ENCODE assay signal across 17 mouse cellular contexts in genomic region chr9:77428748-77429140, GRCm38 (mm10).
DNase-seq lines count a peak whose midpoint lies in the region; ATAC-seq and TF ChIP-seq lines count a peak whose summit lies in the region.
"Had no signal": no experiment of that assay in that cellular context is flagged by ENCODE, and none has a peak within 500 bp of the region (broad histone marks: within the 10 kb centered on the region; RNA-seq: fewer than 3 reads in every experiment).

No protein-coding gene starts in this region.

- DNase-seq in gastrocnemius, adult 2 months, result no peak
- DNase-seq in gastrocnemius, postnatal 10 days, result no peak
- no peak for DNase-seq in heart, postnatal 0 days (ENCODE audit: low spot score)
- DNase-seq in heart, postnatal 36 days, result no peak
- DNase-seq in CH12.LX (ENCODE audit: extremely low read depth), result no peak
- DNase-seq in midbrain, postnatal 0 days (ENCODE audit: low spot score), result no peak
- no peak for DNase-seq in left cerebral cortex, postnatal 10 days (ENCODE audit: extremely low spot score in 1 of 2, low spot score in 2 of 2)
- DNase-seq: adrenal gland, postnatal 36 days; cerebellum, adult 9-10 months; embryo, embryonic 11 days; gastrocnemius, postnatal 36 days; right cerebral cortex, adult 18-20 months; thymus, postnatal 14 days had no signal

- H3K4me2 ChIP-seq in heart, postnatal 0 days (ENCODE audit: low read depth, low read length), result no peak overlapping the region
- H3K4me2 ChIP-seq in CH12.LX (ENCODE audit: insufficient read depth, low read depth, poor library complexity, severe bottlenecking), result peak overlapping the region; percentile 4; the same call in 1 of the 2 replicates
- H3K4me2 ChIP-seq in limb, embryonic 13.5 days (replicated peaks), result no peak overlapping the region
- H3K4me2 ChIP-seq in midbrain, postnatal 0 days (ENCODE audit: low read depth, low read length, poor library complexity, severe bottlenecking), result no peak overlapping the region

- peaks cover 22% of the 10 kb centered on the region for H3K4me1 ChIP-seq in heart, postnatal 0 days (ENCODE audit: control insufficient read depth, insufficient read depth)
- peaks cover 43 to 81% of the 10 kb centered on the region in 2 experiments for H3K4me1 ChIP-seq in CH12.LX (ENCODE audit: control insufficient read depth in 1 of 2, insufficient read depth in 2 of 2)
- peaks cover 47% of the 10 kb centered on the region for H3K4me1 ChIP-seq in limb, embryonic 13.5 days
- peaks cover 5% of the 10 kb centered on the region; the same call in 1 of the 2 replicates for H3K4me1 ChIP-seq in midbrain, postnatal 0 days (ENCODE audit: insufficient read depth, low read length)

- no peak for ATAC-seq in heart, postnatal 0 days (ENCODE audit: insufficient read depth, low read depth)
- no peak for ATAC-seq in limb, embryonic 13.5 days (ENCODE audit: low FRiP score, low read depth)
- ATAC-seq in midbrain, postnatal 0 days (ENCODE audit: low FRiP score), result no peak
- ATAC-seq: hindbrain, embryonic 16.5 days had no signal

- peaks cover 17% of the 10 kb centered on the region for H3K36me3 ChIP-seq in heart, postnatal 0 days (replicated peaks; ENCODE audit: control insufficient read depth, insufficient read depth, low read length)
- peaks cover 6 to 11% of the 10 kb centered on the region in 2 experiments for H3K36me3 ChIP-seq in CH12.LX (replicated peaks in 1 of 2; ENCODE audit: control insufficient read depth in 1 of 2, insufficient read depth in 1 of 2, low read length in 1 of 2)
- peaks cover 19% of the 10 kb centered on the region for H3K36me3 ChIP-seq in limb, embryonic 13.5 days
- no peaks in the 10 kb centered on the region for H3K36me3 ChIP-seq in midbrain, postnatal 0 days (ENCODE audit: insufficient read depth, low read length)

- H3K9ac ChIP-seq in heart, postnatal 0 days (replicated peaks; ENCODE audit: low read depth, low read length), result no peak overlapping the region
- H3K9ac ChIP-seq in CH12.LX (ENCODE audit: insufficient read depth, low read depth), result peak overlapping the region; percentile 4
- no peak overlapping the region for H3K9ac ChIP-seq in limb, embryonic 13.5 days
- H3K9ac ChIP-seq in midbrain, postnatal 0 days (replicated peaks; ENCODE audit: low read length, poor library complexity, severe bottlenecking), result no peak overlapping the region

- peak overlapping the region; percentile 85 for H3K27ac ChIP-seq in gastrocnemius, adult 2 months
- H3K27ac ChIP-seq in heart, postnatal 0 days (ENCODE audit: low read depth), result peak overlapping the region; percentile 81
- peak overlapping the region; percentile 79 for H3K27ac ChIP-seq in CH12.LX (ENCODE audit: insufficient read depth, low read depth)
- H3K27ac ChIP-seq in limb, embryonic 13.5 days, result peak overlapping the region; percentile 61; the same call in 1 of the 2 replicates
- no peak overlapping the region for H3K27ac ChIP-seq in midbrain, postnatal 0 days (ENCODE audit: low read depth, low read length)
- H3K27ac ChIP-seq: layer of hippocampus, adult 2 months; left cerebral cortex, adult 2 months had no signal

- TF ChIP-seq EP300 in heart, postnatal 0 days (IDR thresholded peaks at IDR 0.05; ENCODE audit: low read depth), result no peak
- TF ChIP-seq EP300 in CH12.LX (IDR thresholded peaks at IDR 0.05; ENCODE audit: low read length), result no peak

- in situ Hi-C loops in CH12.LX (cut with MboI; ENCODE audit: low pct_ligation_motif_present, low pct_unique_long_range_greater_than_20kb, low sequenced_read_pairs), result no loop called here

- no peak for TF ChIP-seq POLR2A in CH12.LX (IDR thresholded peaks at IDR 0.05; ENCODE audit: low read depth, low read length)

- no peaks in the 10 kb centered on the region for H3K27me3 ChIP-seq in heart, postnatal 0 days (ENCODE audit: control insufficient read depth, insufficient read depth, low read length)
- no peaks in the 10 kb centered on the region for H3K27me3 ChIP-seq in CH12.LX (replicated peaks)
- no peaks in the 10 kb centered on the region for H3K27me3 ChIP-seq in limb, embryonic 13.5 days
- H3K27me3 ChIP-seq in midbrain, postnatal 0 days (ENCODE audit: insufficient read depth, low read length), result no peaks in the 10 kb centered on the region

- peak overlapping the region; percentile 61 for H3K4me3 ChIP-seq in gastrocnemius, adult 2 months
- H3K4me3 ChIP-seq in heart, postnatal 0 days (ENCODE audit: low read depth, low read length), result no peak overlapping the region
- H3K4me3 ChIP-seq in CH12.LX (replicated peaks in 1 of 3; ENCODE audit: low read depth in 2 of 3, low read length in 2 of 3, poor library complexity in 1 of 3), result no peak overlapping the region
- no peak overlapping the region for H3K4me3 ChIP-seq in limb, embryonic 13.5 days
- no peak overlapping the region for H3K4me3 ChIP-seq in midbrain, postnatal 0 days (ENCODE audit: low read depth, low read length)
- H3K4me3 ChIP-seq: layer of hippocampus, adult 2 months; left cerebral cortex, adult 2 months had no signal

- TF ChIP-seq CTCF in gastrocnemius, adult 2 months (IDR thresholded peaks at IDR 0.05), result no peak
- TF ChIP-seq CTCF in heart, postnatal 0 days (IDR thresholded peaks at IDR 0.05; ENCODE audit: low read depth), result no peak
- no peak for TF ChIP-seq CTCF in CH12.LX (conservative IDR thresholded peaks at IDR 0.05 in 1 of 2, IDR thresholded peaks at IDR 0.05 in 1 of 2; ENCODE audit: low read depth in 2 of 2, low read length in 2 of 2)
- no peak for TF ChIP-seq CTCF in midbrain, postnatal 0 days (IDR thresholded peaks at IDR 0.05)

- dilution Hi-C loops in CH12.LX (cut with MboI; ENCODE audit: extremely low pct_ligation_motif_present, extremely low pct_unique_long_range_greater_than_20kb, low sequenced_read_pairs), result no loop called here

- H3K79me2 ChIP-seq in CH12.LX (replicated peaks; ENCODE audit: control insufficient read depth, extremely low read depth, insufficient read depth, poor library complexity, severe bottlenecking), result 0 out of 2 replicates have a peak, but pooled peaks cover 2% of the 10 kb centered on the region

- no peaks in the 10 kb centered on the region for H3K9me3 ChIP-seq in heart, postnatal 0 days (replicated peaks; ENCODE audit: control insufficient read depth, low read length)
- peaks cover 3% of the 10 kb centered on the region for H3K9me3 ChIP-seq in CH12.LX (replicated peaks; ENCODE audit: low read length)
- H3K9me3 ChIP-seq in limb, embryonic 13.5 days, result no peaks in the 10 kb centered on the region
- no peaks in the 10 kb centered on the region for H3K9me3 ChIP-seq in midbrain, postnatal 0 days (ENCODE audit: low read length)

- TF ChIP-seq RAD21 in CH12.LX (IDR thresholded peaks at IDR 0.05; ENCODE audit: low read depth, low read length), result no peak

- WGBS in heart, postnatal 0 days, result 80% methylated on average over 8 of the region's 8 CpGs
- 76% methylated on average over 8 of the region's 8 CpGs for WGBS in limb, embryonic 13.5 days
- WGBS in midbrain, postnatal 0 days, result 87% methylated on average over 8 of the region's 8 CpGs

- intact Hi-C loops in gastrocnemius, adult 2 months (cut with DNase I), result loop anchor here (5.0 kb wide), 1 partner anchor 114 kb away; the partner anchor contains the start of gene Lrrc1
- intact Hi-C loops in heart, postnatal 36 days (cut with DNase I), result no loop called here
- intact Hi-C loops in left cerebral cortex, postnatal 10 days (cut with DNase I), result no loop called here

TF ChIP-seq in CH12.LX, 34 proteins besides CTCF, POLR2A, EP300 and RAD21:
- TF ChIP-seq MAZ (IDR thresholded peaks at IDR 0.05; ENCODE audit: low read depth, low read length), result no peak
